Mouse (Mus musculus): Measurements from ENCODE around the gene Fxyd2. TPM values are rescaled to one million over a fixed set of nuclear protein-coding genes. Genes with fewer than 3 reads are reported as not detected.

The Fxyd2 gene
- polyA plus RNA-seq, 2 experiments: 0.50 to 0.55 TPM

GRCm38 (mm10) chr9:45451346-45451745 lies 51.9 kb downstream of the Fxyd2 start:
- DNase-seq (ENCODE audit: low read depth in 3 of 3, low spot score in 3 of 3) (no peak), ATAC-seq (ENCODE audit: insufficient read depth) (no peak)
- Histone ChIP-seq H3K36me3 (replicated peaks; ENCODE audit: control insufficient read depth, insufficient read depth, low read depth) (no peaks in the 10 kb centered on the region), H3K4me2 (ENCODE audit: low read depth) (no peak overlapping the region), H3K9ac (replicated peaks) (no peak overlapping the region), H3K4me1 (replicated peaks; ENCODE audit: control insufficient read depth in 2 of 2, insufficient read depth in 2 of 2, low read length in 1 of 2) (no peaks in the 10 kb centered on the region), H3K9me3 (ENCODE audit: control insufficient read depth, low read length) (no peaks in the 10 kb centered on the region), H3K4me3 (ENCODE audit: insufficient read depth in 1 of 2, low read depth in 2 of 2, low read length in 2 of 2) (no peak overlapping the region), H3K27ac (no peak overlapping the region), H3K27me3 (ENCODE audit: control insufficient read depth, insufficient read depth, low read length) (no peaks in the 10 kb centered on the region)
- WGBS (ENCODE audit: insufficient replicate concordance): 33% methylated on average over 4 of the region's 4 CpGs
- no peak for TF ChIP-seq EP300 (IDR thresholded peaks at IDR 0.05; ENCODE audit: low read depth)

GRCm38 (mm10) chr9:45454032-45454431 lies 54.6 kb downstream of the Fxyd2 start:
- H3K36me3 ChIP-seq (replicated peaks; ENCODE audit: control insufficient read depth, insufficient read depth, low read depth): no peaks in the 10 kb centered on the region
- ATAC-seq (ENCODE audit: insufficient read depth): no peak

GRCm38 (mm10) chr9:45454889-45455610 lies 55.6 kb downstream of the Fxyd2 start:
- no peaks in the 10 kb centered on the region for H3K36me3 ChIP-seq (replicated peaks; ENCODE audit: control insufficient read depth, insufficient read depth, low read depth)
- DNase-seq (ENCODE audit: low read depth in 3 of 3, low spot score in 3 of 3): no peak
- ATAC-seq (ENCODE audit: insufficient read depth): no peak
- no peak overlapping the region for H3K9ac ChIP-seq (replicated peaks)
- no peaks in the 10 kb centered on the region for H3K27me3 ChIP-seq (ENCODE audit: control insufficient read depth, insufficient read depth, low read length)
- TF ChIP-seq EP300 (IDR thresholded peaks at IDR 0.05; ENCODE audit: low read depth): no peak
- no peak for TF ChIP-seq CTCF (IDR thresholded peaks at IDR 0.05; ENCODE audit: low read depth)
- no peaks in the 10 kb centered on the region for H3K9me3 ChIP-seq (ENCODE audit: control insufficient read depth, low read length)
- H3K4me3 ChIP-seq (ENCODE audit: insufficient read depth in 1 of 2, low read depth in 2 of 2, low read length in 2 of 2): no peak overlapping the region
- 43% methylated on average over 8 of the region's 8 CpGs for WGBS (ENCODE audit: insufficient replicate concordance)
- no peak overlapping the region for H3K4me2 ChIP-seq (ENCODE audit: low read depth)
- no peaks in the 10 kb centered on the region for H3K4me1 ChIP-seq (replicated peaks; ENCODE audit: control insufficient read depth in 2 of 2, insufficient read depth in 2 of 2, low read length in 1 of 2)
- H3K27ac ChIP-seq: no peak overlapping the region

More at GRCm38 (mm10) chr9:45454032-45454431, 54.6 kb downstream of the Fxyd2 start:
- Histone ChIP-seq H3K4me3 (ENCODE audit: insufficient read depth in 1 of 2, low read depth in 2 of 2, low read length in 2 of 2) (no peak overlapping the region), H3K9ac (replicated peaks) (no peak overlapping the region), H3K9me3 (ENCODE audit: control insufficient read depth, low read length) (no peaks in the 10 kb centered on the region), H3K27ac (no peak overlapping the region), H3K4me1 (replicated peaks; ENCODE audit: control insufficient read depth in 2 of 2, insufficient read depth in 2 of 2, low read length in 1 of 2) (no peaks in the 10 kb centered on the region), H3K4me2 (ENCODE audit: low read depth) (no peak overlapping the region), H3K27me3 (ENCODE audit: control insufficient read depth, insufficient read depth, low read length) (no peaks in the 10 kb centered on the region)
- no peak for TF ChIP-seq EP300 (IDR thresholded peaks at IDR 0.05; ENCODE audit: low read depth)
- TF ChIP-seq CTCF (IDR thresholded peaks at IDR 0.05; ENCODE audit: low read depth): no peak
- WGBS (ENCODE audit: insufficient replicate concordance): 74% methylated on average over 10 of the region's 10 CpGs
- DNase-seq (ENCODE audit: low read depth in 3 of 3, low spot score in 3 of 3): no peak

GRCm38 (mm10) chr9:45457200-45457599 lies 57.7 kb downstream of the Fxyd2 start:
- H3K27ac ChIP-seq: no peak overlapping the region
- DNase-seq (ENCODE audit: low read depth in 3 of 3, low spot score in 3 of 3) (no peak), ATAC-seq (ENCODE audit: insufficient read depth) (no peak)
- no peaks in the 10 kb centered on the region for H3K9me3 ChIP-seq (ENCODE audit: control insufficient read depth, low read length)
- no peak overlapping the region for H3K9ac ChIP-seq (replicated peaks)
- 36% methylated on average over 7 of the region's 7 CpGs for WGBS (ENCODE audit: insufficient replicate concordance)
- H3K4me3 ChIP-seq (ENCODE audit: insufficient read depth in 1 of 2, low read depth in 2 of 2, low read length in 2 of 2): no peak overlapping the region
- H3K4me1 ChIP-seq (replicated peaks; ENCODE audit: control insufficient read depth in 2 of 2, insufficient read depth in 2 of 2, low read length in 1 of 2): no peaks in the 10 kb centered on the region
- no peaks in the 10 kb centered on the region for H3K36me3 ChIP-seq (replicated peaks; ENCODE audit: control insufficient read depth, insufficient read depth, low read depth)
- TF ChIP-seq CTCF (IDR thresholded peaks at IDR 0.05; ENCODE audit: low read depth): no peak
- TF ChIP-seq EP300 (IDR thresholded peaks at IDR 0.05; ENCODE audit: low read depth): no peak
- H3K4me2 ChIP-seq (ENCODE audit: low read depth): no peak overlapping the region
- H3K27me3 ChIP-seq (ENCODE audit: control insufficient read depth, insufficient read depth, low read length): no peaks in the 10 kb centered on the region

- TF ChIP-seq EP300 (IDR thresholded peaks at IDR 0.05; ENCODE audit: low read depth): no peak
- no peak for TF ChIP-seq CTCF (IDR thresholded peaks at IDR 0.05; ENCODE audit: low read depth)
- Histone ChIP-seq H3K4me2 (ENCODE audit: low read depth) (no peak overlapping the region), H3K4me3 (ENCODE audit: insufficient read depth in 1 of 2, low read depth in 2 of 2, low read length in 2 of 2) (no peak overlapping the region), H3K9ac (replicated peaks) (no peak overlapping the region), H3K36me3 (replicated peaks; ENCODE audit: control insufficient read depth, insufficient read depth, low read depth) (no peaks in the 10 kb centered on the region), H3K27me3 (ENCODE audit: control insufficient read depth, insufficient read depth, low read length) (no peaks in the 10 kb centered on the region), H3K4me1 (replicated peaks; ENCODE audit: control insufficient read depth in 2 of 2, insufficient read depth in 2 of 2, low read length in 1 of 2) (no peaks in the 10 kb centered on the region), H3K9me3 (ENCODE audit: control insufficient read depth, low read length) (no peaks in the 10 kb centered on the region), H3K27ac (no peak overlapping the region)
- 65% methylated on average over 14 of the region's 14 CpGs for WGBS (ENCODE audit: insufficient replicate concordance)
- no peak for DNase-seq (ENCODE audit: low read depth in 3 of 3, low spot score in 3 of 3)
- no peak for ATAC-seq (ENCODE audit: insufficient read depth)
Observed at GRCm38 (mm10) chr9:45458363-45458762, 58.9 kb downstream of the Fxyd2 start.

Other genes with a start within 250 kb of the Fxyd2 start
- 0.04 TPM in 1 of 2 replicates, not detected in the other for gene BC049352, start 217.7 kb upstream of the Fxyd2 start, polyA plus RNA-seq (2012; rRNA removed)
- gene BC049352, start 217.7 kb upstream of the Fxyd2 start, polyA plus RNA-seq (2014; fragmentation: Nextera tagmentation; extraction: Ambion mirVana): 0.11 TPM in 1 of 2 replicates, not detected in the other
- 0.06 and 0.12 TPM in 2 replicates for gene Tmprss4, start 195.6 kb upstream of the Fxyd2 start, polyA plus RNA-seq (2012; rRNA removed)
- 0.05 TPM in 1 of 2 replicates, not detected in the other for gene Tmprss4, start 195.6 kb upstream of the Fxyd2 start, polyA plus RNA-seq (2014; fragmentation: Nextera tagmentation; extraction: Ambion mirVana)
- 1.2 and 1.4 TPM in 2 replicates for gene Il10ra, start 130.5 kb upstream of the Fxyd2 start, polyA plus RNA-seq (2012; rRNA removed)
- gene Il10ra, start 130.5 kb upstream of the Fxyd2 start, polyA plus RNA-seq (2014; fragmentation: Nextera tagmentation; extraction: Ambion mirVana): 1.2 and 1.3 TPM in 2 replicates
- gene Tmprss13, start 80.6 kb upstream of the Fxyd2 start, polyA plus RNA-seq (2012; rRNA removed): not detected in 2 replicates
- not detected in 2 replicates for gene Tmprss13, start 80.6 kb upstream of the Fxyd2 start, polyA plus RNA-seq (2014; fragmentation: Nextera tagmentation; extraction: Ambion mirVana)
- 0.89 and 1.1 TPM in 2 replicates for gene Fxyd6, start 29.5 kb upstream of the Fxyd2 start, polyA plus RNA-seq (2012; rRNA removed)
- gene Fxyd6, start 29.5 kb upstream of the Fxyd2 start, polyA plus RNA-seq (2014; fragmentation: Nextera tagmentation; extraction: Ambion mirVana): 0.42 and 0.72 TPM in 2 replicates
- gene Dscaml1, start 27.0 kb downstream of the Fxyd2 start, polyA plus RNA-seq (2012; rRNA removed): 0.02 TPM in 1 of 2 replicates, not detected in the other
- gene Dscaml1, start 27.0 kb downstream of the Fxyd2 start, polyA plus RNA-seq (2014; fragmentation: Nextera tagmentation; extraction: Ambion mirVana): not detected in 2 replicates